Comparison of ENCODE assay signal across 8 mouse cellular contexts in genomic region chr1:52501688-52502133, GRCm38 (mm10). TPM values are rescaled to one million over a fixed set of nuclear protein-coding genes. Genes with fewer than 3 reads are reported as not detected.
A peak's percentile ranks its signal among the peaks of the same experiment; 100 is the strongest.
DNase-seq lines count a peak whose midpoint lies in the region; ATAC-seq and TF ChIP-seq lines count a peak whose summit lies in the region.

No protein-coding gene starts in this region.

- no peak overlapping the region for H3K4me3 ChIP-seq in liver, embryonic 13.5 days (replicated peaks)
- no peak overlapping the region for H3K4me3 ChIP-seq in liver, embryonic 12.5 days
- H3K4me3 ChIP-seq in cerebellum, adult 2 months (replicated peaks; ENCODE audit: insufficient read depth, low read depth, low read length), result no peak overlapping the region
- no peak overlapping the region for H3K4me3 ChIP-seq in stomach, embryonic 14.5 days (ENCODE audit: low read depth, low read length)
- H3K4me3 ChIP-seq in forebrain, embryonic 11.5 days (ENCODE audit: low read depth, low read length), result no peak overlapping the region

- H3K4me1 ChIP-seq in liver, embryonic 13.5 days (replicated peaks), result peaks cover 24% of the 10 kb centered on the region
- peaks cover 28% of the 10 kb centered on the region for H3K4me1 ChIP-seq in liver, embryonic 12.5 days
- H3K4me1 ChIP-seq in cerebellum, adult 2 months (ENCODE audit: control insufficient read depth, insufficient read depth, low read length), result peaks cover 11% of the 10 kb centered on the region; the same call in 1 of the 2 replicates
- no peaks in the 10 kb centered on the region for H3K4me1 ChIP-seq in stomach, embryonic 14.5 days (ENCODE audit: control insufficient read depth, insufficient read depth, low read length)
- 0 out of 2 replicates have a peak, but pooled peaks cover 2% of the 10 kb centered on the region for H3K4me1 ChIP-seq in forebrain, embryonic 11.5 days (replicated peaks; ENCODE audit: control insufficient read depth, insufficient read depth, low read length)

- DNase-seq in liver, embryonic 13.5 days, result no peak
- peak; percentile 77 to 90 for DNase-seq in cerebellum, adult 2 months
- DNase-seq in kidney, postnatal 4 days, result peak; percentile 26 to 48
- no peak for DNase-seq in forebrain, embryonic 11.5 days (ENCODE audit: low spot score)
- DNase-seq in heart, adult 8-10 months (ENCODE audit: low spot score), result no peak
- no peak for DNase-seq in embryo, embryonic 10 days (ENCODE audit: low spot score)

- no peak for TF ChIP-seq POLR2A in cerebellum, adult 2 months (IDR thresholded peaks at IDR 0.05; ENCODE audit: borderline replicate concordance, insufficient read depth, low read length)

- H3K4me2 ChIP-seq in liver, embryonic 13.5 days, result peak overlapping the region; percentile 6; the same call in 1 of the 2 replicates
- H3K4me2 ChIP-seq in liver, embryonic 12.5 days, result no peak overlapping the region
- 0 out of 2 replicates have a peak overlapping the region, but pooled peaks have one; percentile 2 for H3K4me2 ChIP-seq in stomach, embryonic 14.5 days (replicated peaks; ENCODE audit: low read depth, low read length)
- no peak overlapping the region for H3K4me2 ChIP-seq in forebrain, embryonic 11.5 days (ENCODE audit: low read depth, low read length, severe bottlenecking)

- no peak for ATAC-seq in liver, embryonic 13.5 days (ENCODE audit: low read depth)
- no peak for ATAC-seq in liver, embryonic 12.5 days
- no peak for ATAC-seq in stomach, embryonic 14.5 days (ENCODE audit: insufficient number of reproducible peaks, insufficient read depth, low FRiP score, low read depth)
- ATAC-seq in forebrain, embryonic 11.5 days (replicated peaks; ENCODE audit: low FRiP score), result no peak

- no peaks in the 10 kb centered on the region for H3K36me3 ChIP-seq in liver, embryonic 13.5 days
- H3K36me3 ChIP-seq in liver, embryonic 12.5 days, result no peaks in the 10 kb centered on the region
- H3K36me3 ChIP-seq in stomach, embryonic 14.5 days (ENCODE audit: control insufficient read depth, insufficient read depth, low read length), result no peaks in the 10 kb centered on the region
- H3K36me3 ChIP-seq in forebrain, embryonic 11.5 days (ENCODE audit: control insufficient read depth, insufficient read depth, low read length), result no peaks in the 10 kb centered on the region

- H3K27me3 ChIP-seq in liver, embryonic 13.5 days, result peaks cover 9% of the 10 kb centered on the region; the same call in 1 of the 2 replicates
- no peaks in the 10 kb centered on the region for H3K27me3 ChIP-seq in liver, embryonic 12.5 days (replicated peaks)
- H3K27me3 ChIP-seq in cerebellum, adult 2 months (ENCODE audit: control insufficient read depth, insufficient read depth, low read length), result no peaks in the 10 kb centered on the region
- H3K27me3 ChIP-seq in stomach, embryonic 14.5 days (ENCODE audit: control insufficient read depth, insufficient read depth, low read length), result no peaks in the 10 kb centered on the region
- H3K27me3 ChIP-seq in forebrain, embryonic 11.5 days (ENCODE audit: control insufficient read depth, insufficient read depth, low read length), result 0 out of 2 replicates have a peak, but pooled peaks cover 2% of the 10 kb centered on the region

- H3K27ac ChIP-seq in liver, embryonic 13.5 days, result no peak overlapping the region
- no peak overlapping the region for H3K27ac ChIP-seq in liver, embryonic 12.5 days
- peak overlapping the region; percentile 36 for H3K27ac ChIP-seq in cerebellum, adult 2 months (ENCODE audit: insufficient read depth, low read length)
- no peak overlapping the region for H3K27ac ChIP-seq in stomach, embryonic 14.5 days (ENCODE audit: low read length)
- no peak overlapping the region for H3K27ac ChIP-seq in forebrain, embryonic 11.5 days (ENCODE audit: low read depth, low read length)

- H3K9me3 ChIP-seq in liver, embryonic 13.5 days (replicated peaks), result no peaks in the 10 kb centered on the region
- H3K9me3 ChIP-seq in liver, embryonic 12.5 days (replicated peaks), result no peaks in the 10 kb centered on the region
- no peaks in the 10 kb centered on the region for H3K9me3 ChIP-seq in stomach, embryonic 14.5 days (ENCODE audit: control insufficient read depth, low read depth, low read length)
- H3K9me3 ChIP-seq in forebrain, embryonic 11.5 days (ENCODE audit: control insufficient read depth, low read length), result no peaks in the 10 kb centered on the region

- no peak overlapping the region for H3K9ac ChIP-seq in liver, embryonic 13.5 days
- H3K9ac ChIP-seq in liver, embryonic 12.5 days, result no peak overlapping the region
- H3K9ac ChIP-seq in stomach, embryonic 14.5 days (replicated peaks; ENCODE audit: low read depth, low read length), result no peak overlapping the region
- no peak overlapping the region for H3K9ac ChIP-seq in forebrain, embryonic 11.5 days (ENCODE audit: low read length)

- 27% methylated on average over 10 of the region's 10 CpGs for WGBS in liver, embryonic 13.5 days (ENCODE audit: insufficient replicate concordance)
- WGBS in liver, embryonic 12.5 days (ENCODE audit: insufficient replicate concordance), result 33% methylated on average over 10 of the region's 10 CpGs
- 9% methylated on average over 10 of the region's 10 CpGs for WGBS in cerebellum, adult 2 months
- WGBS in stomach, embryonic 14.5 days, result 19% methylated on average over 10 of the region's 10 CpGs
- 66% methylated on average over 10 of the region's 10 CpGs for WGBS in forebrain, embryonic 11.5 days

- TF ChIP-seq CTCF in cerebellum, adult 2 months (IDR thresholded peaks at IDR 0.05; ENCODE audit: borderline replicate concordance, insufficient read depth, low read depth, low read length), result no peak

RNA-seq across cellular contexts. Expression of gene Nab1, which starts 1.2 kb away (rescaled TPM):
- 10.3 and 12.5 TPM in 2 replicates for polyA plus RNA-seq in liver, embryonic 13.5 days (2015; fragmentation: Nextera tagmentation; extraction: Ambion mirVana)
- 17.4 and 18.0 TPM in 2 replicates for polyA plus RNA-seq in liver, embryonic 12.5 days (2016; fragmentation: Nextera tagmentation; extraction: Ambion mirVana)
- 23.4 and 25.1 TPM in 2 replicates for polyA plus RNA-seq in cerebellum, adult 2 months (2012; rRNA removed)
- polyA plus RNA-seq in stomach, embryonic 14.5 days (2014; fragmentation: Nextera tagmentation; extraction: Ambion mirVana), result 16.0 and 16.2 TPM in 2 replicates
- 9.0 and 9.6 TPM in 2 replicates for polyA plus RNA-seq in forebrain, embryonic 11.5 days (2014; fragmentation: Nextera tagmentation; extraction: Ambion mirVana)
- 10 to 100 TPM; 19.4 to 24.7 (median 23.0) TPM for total RNA-seq in heart, adult 8-10 months (2022)

Comparison
In these comparisons a context has a peak if more than half of its experiments do, and no peak if none do; other contexts are left out.
1. H3K4me2 ChIP-seq: peak in liver, embryonic 13.5 days (single experiment) and stomach, embryonic 14.5 days (single experiment); none in liver, embryonic 12.5 days (single experiment) and forebrain, embryonic 11.5 days (single experiment).
2. DNase-seq: peak in cerebellum, adult 2 months (2 of 2) and kidney, postnatal 4 days (2 of 2); none in liver, embryonic 13.5 days (single experiment), forebrain, embryonic 11.5 days (single experiment), heart, adult 8-10 months (single experiment) and embryo, embryonic 10 days (single experiment).